Mouse (Mus musculus): ENCODE data around the gene Kif4.

- TF ChIP-seq POLR2A (IDR thresholded peaks at IDR 0.05; ENCODE audit: low read depth, low read length) = no peak
- TF ChIP-seq CTCF (IDR thresholded peaks at IDR 0.05; ENCODE audit: extremely low read depth, insufficient read length, insufficient replicate concordance, low read depth, low read length) = peak; percentile 43; the same call in 1 of the 2 replicates
Observed at GRCm38 (mm10) chrX:100767181-100767884, 141.8 kb downstream of the Kif4 start, which contains the start of gene Dlg3.

All from small intestine, adult 2 months (tissue).